Mouse (Mus musculus): ENCODE data around the gene Lrrc74b. TPM values are rescaled to one million over a fixed set of nuclear protein-coding genes. Genes with fewer than 3 reads are reported as not detected.
"Not testable (repeated sequence)": the region's sequence is repeated elsewhere in the genome, so short reads cannot be mapped to it uniquely, and the experiment has no call there.

Lrrc74b gene
- total RNA-seq, 2 experiments from 2014 or later = not detected

DNA sequence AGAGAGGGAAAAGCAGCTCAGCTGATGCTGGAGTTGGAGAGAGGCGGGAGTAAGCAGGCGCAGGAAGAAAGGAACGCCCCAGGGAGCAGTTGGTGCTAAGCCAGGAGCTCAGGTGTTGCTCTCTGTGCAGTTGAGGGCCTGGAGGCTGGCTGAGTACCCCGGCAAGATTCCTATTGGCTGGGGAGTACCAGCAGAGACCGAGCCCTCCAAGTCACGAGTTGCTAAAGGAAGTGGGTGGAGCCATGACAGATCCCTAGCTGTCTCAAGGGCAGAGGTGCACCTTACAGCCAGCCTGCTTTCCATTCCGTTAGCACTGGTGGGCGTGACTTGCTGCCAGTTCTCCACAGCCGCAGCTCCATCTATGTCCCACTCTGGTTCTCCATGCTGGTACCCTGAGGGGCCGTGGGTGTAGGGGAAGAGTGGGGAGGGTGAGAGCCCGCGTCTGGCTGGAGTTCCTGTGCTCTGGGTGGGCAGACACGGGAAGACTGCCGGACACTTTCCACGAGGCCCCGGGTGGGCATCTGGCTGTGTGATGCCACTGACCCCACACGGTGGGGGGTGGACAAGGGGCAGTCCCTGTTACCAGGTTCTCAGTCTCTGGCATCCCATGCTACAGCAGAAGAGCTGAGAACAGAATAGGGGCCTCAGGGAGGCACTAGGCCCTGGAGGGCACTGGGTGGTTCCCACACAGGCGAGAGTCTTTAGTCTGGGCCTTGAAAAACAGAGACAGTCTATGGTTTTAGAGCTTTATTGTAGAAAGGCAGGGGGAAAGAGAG is 6.9 kb downstream of the Lrrc74b start:
- DNase-seq (ENCODE audit: low spot score in 2 of 2) = no peak

DNA sequence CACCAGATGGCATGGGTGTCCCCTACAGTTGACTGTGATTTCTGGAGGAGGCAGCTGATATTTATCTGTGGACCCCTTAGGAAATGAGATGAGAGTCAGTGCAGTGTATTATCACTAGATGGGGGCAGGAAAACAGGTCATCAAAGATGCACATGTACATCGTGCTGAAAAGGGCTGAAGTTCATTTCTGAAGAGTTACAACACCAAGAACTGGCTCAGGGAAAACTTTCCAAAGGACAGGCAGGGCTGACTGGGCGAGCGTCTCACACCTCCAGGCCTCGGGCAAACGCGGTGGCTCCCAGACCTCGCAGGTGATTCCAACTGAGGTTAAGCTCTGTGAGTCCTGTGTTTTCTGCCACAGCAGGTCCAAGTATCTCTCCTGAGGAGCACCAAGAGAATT is 8.2 kb downstream of the Lrrc74b start:
- no peak for DNase-seq (ENCODE audit: low spot score in 2 of 2)

DNA sequence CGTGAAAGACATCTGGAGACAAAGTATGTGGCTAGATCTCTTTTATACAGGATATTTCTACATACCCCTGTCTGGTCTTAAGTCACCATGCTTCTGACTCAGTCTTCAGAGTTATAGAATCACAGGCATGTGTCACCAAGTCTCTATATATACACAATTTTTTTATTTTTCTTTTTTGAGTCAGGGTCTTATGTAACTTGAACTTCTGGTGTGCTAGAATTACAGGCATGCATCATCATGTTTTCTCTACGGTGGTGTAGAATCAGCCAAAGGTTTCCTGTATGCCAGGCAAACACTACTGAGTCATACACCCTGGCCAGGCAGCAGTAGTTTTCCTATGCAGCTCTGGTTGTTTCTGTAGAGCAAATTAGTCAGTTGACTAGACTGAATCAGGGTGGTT is 18.4 kb downstream of the Lrrc74b start:
- DNase-seq (ENCODE audit: low spot score in 2 of 2) = no peak

DNA sequence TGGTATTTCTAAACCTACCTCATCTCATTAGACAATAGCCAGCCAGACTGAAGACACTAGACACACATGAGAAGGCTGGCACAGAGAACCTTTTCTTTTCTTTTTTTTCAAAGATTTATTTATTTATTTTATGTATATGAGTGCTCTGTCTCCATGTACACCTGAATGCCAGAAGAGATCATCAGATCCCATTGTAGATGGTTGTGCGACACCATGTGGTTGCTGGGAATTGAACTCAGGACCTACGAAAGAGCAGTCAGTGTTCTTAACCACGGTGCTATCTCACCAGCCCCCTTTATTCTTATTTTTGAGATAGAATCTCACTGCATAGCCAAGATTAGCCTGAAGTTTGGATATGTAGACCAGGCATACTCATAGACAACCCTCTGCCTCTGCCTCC is 24.5 kb downstream of the Lrrc74b start:
- no peak for DNase-seq (ENCODE audit: low spot score in 2 of 2)

DNA sequence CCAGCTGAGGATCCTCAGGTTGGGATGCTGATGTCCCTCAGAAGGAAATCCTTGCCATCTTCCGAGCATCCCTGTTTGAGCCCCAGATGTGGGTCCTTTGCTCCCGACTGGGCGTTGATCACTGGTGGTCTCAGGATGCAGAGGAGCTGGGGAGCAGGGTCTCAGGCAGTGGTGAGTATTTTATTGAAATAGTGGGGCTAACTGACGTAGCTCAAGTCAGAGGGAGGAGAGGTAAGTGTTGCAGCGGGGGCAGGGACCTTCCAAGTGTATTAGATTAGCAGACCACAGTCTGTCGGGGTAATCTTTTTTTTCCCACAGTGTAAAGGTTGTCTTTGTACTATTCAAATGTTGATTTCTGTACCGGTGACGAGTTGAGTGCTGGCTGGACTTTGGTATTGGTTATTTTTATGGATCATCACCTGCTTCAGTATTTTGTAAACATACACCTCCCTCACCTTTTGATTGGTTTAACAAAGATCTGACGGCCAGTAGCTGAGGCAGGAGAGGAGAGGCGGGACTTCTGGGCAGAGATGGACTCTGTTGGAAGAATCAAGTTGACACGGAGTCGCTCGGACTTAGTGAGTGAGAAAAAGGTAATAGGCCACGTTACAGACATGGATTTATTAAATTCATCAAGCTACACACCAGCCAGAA is 28.2 kb downstream of the Lrrc74b start:
- DNase-seq (ENCODE audit: low spot score in 2 of 2) = no peak

DNA sequence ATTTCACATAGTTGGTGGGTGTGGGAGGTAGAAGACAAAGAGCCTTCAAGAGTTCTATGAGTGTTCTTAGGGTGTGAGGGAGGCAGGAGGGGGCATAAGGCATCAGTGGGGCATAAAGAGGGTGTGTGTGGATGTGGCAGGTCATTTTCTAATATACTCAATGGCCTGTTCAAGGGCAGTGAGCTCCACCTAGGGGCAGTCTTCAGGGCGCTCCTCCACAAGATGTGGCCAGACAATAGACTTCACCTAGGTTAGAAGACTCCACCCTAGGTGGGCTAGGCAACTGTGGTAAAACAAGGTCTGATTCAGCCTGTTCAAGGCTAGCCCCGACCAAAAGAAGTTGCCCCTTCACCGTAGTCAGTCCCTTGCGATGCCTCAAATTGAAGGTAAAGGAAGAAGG is 28.8 kb downstream of the Lrrc74b start:
- no peak for DNase-seq (ENCODE audit: low spot score in 2 of 2)

DNA sequence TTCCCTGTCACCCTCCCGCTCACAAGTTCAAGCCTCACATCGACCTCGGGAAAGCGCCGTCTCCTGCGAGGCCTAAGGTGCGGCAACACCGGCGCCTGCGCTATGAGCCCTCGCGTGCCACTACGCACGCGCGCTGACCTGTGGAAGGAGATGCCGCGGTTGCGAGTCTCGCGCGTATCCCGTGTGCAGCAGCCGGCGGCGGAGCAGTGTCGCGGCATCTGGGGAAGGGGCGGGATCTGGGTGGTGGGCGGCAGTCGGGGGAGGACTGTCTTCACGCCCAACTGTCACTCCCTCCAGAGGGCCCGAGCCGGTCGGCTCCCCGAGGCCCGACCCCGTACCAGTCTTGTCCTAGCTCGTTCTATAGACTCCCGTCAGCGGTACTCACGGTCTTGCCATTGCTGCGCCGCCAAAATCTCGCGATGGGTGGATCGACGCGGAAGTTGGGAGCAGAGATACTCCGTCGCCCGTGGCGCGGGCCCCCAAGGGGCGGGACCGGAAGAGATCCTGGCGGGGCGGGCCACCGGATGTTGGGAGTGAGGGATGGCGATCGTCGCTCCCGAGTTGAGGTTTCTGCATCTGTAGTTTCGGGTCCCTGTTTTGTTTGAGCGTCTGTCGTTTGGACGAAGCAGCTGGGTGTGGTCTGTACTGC is 30.3 kb downstream of the Lrrc74b start, which contains the start of gene Thap7:
TSS of gene Thap7 (minus strand) at position 497 of the 649 bp plus-strand sequence.
- peak; percentile 96 to 97 for DNase-seq (ENCODE audit: low spot score in 2 of 2)

DNA sequence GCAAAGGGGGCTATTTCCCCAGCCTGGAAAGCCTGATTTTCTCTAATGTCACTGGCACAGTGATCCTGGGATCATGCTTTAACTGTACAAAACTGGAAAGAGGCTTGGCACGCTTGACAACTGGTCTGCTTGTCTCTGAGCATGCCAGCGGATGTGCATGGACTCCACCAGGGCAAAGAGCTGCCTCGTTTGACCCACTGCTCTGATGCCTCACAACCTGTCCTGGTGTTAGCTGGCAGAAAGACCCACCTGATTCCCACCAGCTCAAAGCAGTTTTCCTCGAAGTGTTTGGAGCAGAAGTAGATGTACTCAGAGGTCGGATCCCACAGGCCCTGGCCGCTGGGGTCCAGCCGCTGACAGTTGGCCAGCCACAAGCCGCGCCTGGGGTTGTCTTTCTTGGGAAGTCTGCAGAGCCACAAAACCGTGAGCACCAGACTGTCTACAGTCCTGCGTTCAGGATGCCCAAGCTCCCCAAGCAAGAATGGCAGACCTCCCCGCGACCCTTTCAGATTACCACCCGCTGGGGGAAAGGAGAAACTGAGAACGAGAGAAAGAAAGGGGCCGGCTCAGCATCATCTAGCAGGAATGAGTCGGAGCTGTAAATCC is 31.0 kb downstream of the Lrrc74b start:
- DNase-seq (ENCODE audit: low spot score in 2 of 2) = peak in 1 of 2 experiments; percentile 12

DNA sequence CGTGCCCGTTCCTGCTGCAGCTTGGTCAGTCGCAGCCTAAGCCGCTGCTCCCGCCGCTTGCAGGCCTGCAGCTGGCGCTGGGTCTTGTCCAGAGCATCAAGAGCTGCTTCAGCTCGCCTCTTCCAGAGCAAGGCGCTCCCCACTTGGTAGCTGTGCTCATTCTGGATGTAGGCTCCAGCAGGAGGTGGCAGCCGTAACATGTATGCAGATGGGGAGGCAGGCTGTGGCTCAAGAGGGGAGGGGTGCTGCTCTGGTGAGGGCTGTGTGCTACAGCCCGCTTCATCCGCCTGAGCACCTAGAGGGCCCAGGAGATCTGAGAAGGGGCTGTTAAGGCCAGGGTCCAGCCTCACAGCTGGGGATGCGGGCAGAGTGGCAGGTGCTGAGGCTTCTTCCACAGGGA is 32.8 kb downstream of the Lrrc74b start:
- no peak for DNase-seq (ENCODE audit: low spot score in 2 of 2)

DNA sequence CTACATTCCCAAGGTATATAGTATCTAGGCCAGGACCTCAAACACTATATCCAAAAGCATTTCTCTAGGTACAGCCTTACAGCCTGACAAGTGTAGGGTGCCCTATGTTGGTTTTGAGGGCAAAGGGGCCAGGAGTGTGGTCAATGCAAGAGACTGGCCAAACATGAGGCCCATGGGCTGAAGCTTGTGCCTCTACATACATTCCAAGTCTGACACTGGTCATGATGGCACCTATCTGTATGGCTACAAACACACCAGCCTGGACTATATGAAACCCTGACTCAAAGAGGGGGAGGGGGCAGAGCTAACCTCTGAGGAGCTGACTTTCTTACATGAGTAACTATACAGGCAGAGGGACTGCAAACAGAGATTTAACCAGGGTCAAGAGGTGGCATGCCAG is 33.4 kb downstream of the Lrrc74b start:
- no peak for DNase-seq (ENCODE audit: low spot score in 2 of 2)

DNA sequence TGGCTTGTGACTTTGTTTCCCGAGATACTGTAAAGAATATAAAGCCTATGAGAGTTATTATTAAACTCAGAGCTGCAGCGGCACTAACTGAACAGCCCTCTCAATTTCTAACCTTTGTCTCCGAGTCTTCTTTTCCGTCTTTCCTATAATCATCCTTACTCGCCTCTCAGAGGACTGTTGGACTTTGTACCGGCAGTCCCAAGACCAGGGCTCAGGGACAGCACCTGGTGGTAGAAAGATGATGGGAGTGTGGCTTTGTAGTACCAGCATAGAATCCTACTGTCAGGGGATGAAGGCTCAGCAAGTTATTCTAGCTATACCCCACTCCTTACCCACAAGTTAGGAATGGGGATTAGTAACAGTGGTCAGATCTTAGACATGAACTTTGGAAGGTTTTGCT is 34.8 kb downstream of the Lrrc74b start:
- no peak for DNase-seq (ENCODE audit: low spot score in 2 of 2)

DNA sequence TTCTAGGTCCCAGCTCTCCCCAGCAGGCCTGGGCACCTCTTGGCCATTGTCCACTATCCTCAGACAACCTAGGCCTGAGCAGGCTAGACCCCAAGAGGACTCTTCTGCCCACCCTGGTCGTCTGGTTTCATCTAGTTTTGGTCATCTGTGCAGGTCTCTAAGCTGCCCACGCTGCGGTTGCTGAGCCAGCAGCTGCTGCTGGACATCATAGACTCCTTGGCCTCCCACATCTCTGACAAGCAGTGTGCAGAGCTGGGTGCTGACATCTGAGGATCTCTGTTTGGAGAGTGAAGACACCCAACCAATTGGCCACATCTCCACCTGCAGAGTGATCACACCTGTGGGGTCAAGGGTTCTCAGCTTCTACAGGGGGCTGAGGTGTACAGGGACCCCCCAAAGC is 35.5 kb downstream of the Lrrc74b start:
- DNase-seq (ENCODE audit: low spot score in 2 of 2) = no peak

DNA sequence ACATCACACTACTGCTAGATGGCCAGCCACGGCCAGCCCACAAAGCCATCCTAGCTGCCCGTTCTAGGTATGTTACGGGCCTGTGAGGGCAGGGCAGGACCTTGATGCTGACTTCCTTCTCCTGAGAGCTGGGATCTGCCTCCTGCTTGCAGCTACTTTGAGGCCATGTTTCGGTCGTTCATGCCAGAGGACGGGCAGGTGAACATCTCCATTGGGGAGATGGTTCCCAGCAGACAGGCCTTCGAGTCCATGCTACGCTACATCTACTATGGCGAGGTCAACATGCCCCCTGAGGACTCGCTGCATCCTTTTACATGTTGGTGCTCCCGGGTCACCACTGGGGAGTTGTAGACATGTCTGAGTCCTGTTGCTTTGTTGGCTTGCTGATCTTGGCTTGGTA is 36.9 kb downstream of the Lrrc74b start:
- DNase-seq (ENCODE audit: low spot score in 2 of 2) = no peak

DNA sequence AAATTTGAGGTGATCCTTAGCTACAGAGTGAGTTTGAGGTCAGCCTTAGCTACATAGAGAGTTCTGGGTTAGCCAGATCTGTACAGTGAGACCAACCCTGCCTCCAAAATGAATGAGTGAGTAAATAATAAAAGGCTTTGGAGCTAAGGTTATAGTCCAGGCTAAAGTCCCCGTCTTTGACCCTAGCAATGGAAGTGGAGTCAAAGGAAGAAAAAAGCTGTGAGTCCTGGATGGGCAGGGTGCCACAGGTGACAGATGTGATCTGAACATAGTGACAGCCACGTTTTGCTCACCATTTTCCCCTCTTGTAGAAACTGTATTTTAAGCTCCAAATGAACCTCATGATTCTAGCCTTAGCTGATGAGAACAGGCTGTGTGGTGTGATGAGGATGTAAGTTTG is 42.1 kb downstream of the Lrrc74b start:
- DNase-seq (ENCODE audit: low spot score in 2 of 2) = no peak

DNA sequence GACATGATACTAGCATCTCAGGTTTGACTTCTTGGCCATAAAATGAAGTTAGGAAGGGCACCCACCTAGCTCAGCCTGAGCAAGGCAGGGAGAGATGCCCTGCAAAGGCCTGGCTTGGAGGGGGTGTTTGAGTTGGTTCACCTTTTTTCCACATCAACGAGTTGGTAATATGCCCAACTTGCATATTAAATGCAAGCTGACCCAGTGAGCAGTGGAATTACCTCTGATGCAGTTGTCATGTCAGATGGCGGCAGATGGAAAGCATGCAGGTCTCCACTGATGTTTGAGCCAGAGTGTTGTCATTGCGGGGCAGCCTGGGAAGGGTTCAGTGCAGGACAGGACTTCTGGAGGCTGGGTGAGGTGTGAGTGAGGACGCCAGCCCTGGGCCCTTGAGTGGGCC is 49.6 kb downstream of the Lrrc74b start:
- DNase-seq (ENCODE audit: low spot score in 2 of 2) = no peak

DNA sequence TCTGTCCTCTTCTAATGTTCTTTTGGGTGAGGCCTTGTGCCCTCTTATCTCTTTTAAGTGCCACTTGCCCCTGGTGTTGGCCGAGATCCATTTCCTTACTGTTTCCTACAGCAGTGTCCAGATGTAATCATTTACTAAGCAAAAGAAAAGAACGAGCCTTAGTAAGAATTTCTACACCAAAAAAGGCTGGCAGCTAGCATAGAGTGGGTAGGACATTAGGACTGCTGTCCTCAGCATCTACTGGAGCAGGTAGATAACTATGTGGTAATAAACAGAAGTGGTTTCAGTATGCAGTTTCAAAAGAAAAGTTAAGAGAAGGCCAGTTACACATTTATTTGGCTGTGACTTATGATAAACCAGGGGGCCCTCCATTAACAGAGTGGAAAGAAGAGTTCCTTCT is 50.4 kb downstream of the Lrrc74b start:
- no peak for DNase-seq (ENCODE audit: low spot score in 2 of 2)

DNA sequence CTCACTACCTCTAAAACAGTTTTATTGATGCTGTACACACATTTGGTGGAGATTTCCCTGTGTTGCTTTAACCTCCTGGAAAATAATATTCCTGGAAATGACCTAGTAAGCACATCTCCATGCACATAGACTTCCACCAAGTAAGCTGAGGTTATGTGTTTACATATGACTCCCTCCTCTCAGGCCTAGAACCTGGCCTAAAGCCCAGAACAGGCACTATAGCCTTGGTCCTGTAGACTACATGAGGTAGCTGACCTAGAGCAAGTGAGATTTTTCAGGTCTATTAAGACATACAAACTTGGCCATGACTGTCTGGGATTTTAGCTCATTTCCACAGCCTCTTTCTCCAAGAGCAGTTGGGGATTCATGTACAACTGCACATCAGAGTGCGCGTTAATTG is 50.9 kb downstream of the Lrrc74b start:
- no peak for DNase-seq (ENCODE audit: low spot score in 2 of 2)

DNA sequence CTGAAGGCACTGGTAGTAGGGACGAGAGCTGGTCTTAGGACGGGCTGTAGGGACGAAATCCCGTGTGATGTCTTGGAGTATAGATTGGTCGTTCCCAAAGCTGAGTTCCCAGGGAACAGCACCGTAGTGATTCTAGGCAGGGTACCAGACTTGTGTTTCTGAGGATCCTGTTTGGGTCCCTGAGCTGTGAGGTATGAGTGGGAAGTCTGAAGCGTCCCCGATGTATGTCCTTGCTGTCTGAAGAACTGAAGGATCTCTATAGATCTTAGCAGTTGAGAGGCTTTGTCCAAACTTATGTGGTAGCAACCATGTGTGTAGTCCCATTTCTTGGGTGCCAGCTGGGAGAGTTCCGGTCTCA is 51.8 kb downstream of the Lrrc74b start:
- no peak for DNase-seq (ENCODE audit: low spot score in 2 of 2)

DNA sequence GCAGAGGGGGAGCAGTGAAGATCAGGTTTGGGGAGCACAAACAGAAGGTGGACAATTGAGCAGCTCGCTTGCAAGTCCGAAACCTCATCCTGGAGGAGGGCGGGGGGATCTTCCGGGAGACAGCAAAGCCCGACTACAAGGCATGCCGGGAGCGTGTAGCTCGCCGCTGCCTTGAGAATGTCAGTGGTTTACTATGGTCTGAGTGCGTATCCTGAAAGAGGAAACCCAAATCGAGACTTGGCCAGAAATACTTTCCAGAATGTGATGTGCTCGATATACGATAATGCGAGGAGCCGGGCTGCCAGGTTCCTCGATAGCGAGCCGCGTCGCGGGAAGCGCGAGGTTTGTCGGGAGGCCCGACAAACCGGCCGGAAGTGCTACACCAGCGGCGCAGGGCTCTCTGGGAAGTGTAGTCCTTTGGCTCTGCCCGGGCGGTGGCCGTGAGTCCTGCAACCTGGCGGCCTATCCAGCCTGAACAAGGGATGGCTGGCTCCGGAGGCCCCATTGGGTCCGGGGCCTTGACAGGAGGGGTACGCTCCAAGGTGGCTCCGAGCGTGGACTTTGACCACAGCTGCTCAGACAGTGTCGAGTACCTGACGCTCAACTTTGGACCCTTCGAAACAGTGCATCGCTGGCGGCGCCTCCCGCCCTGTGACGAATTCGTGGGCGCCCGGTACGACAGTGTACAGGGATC is 52.4 kb downstream of the Lrrc74b start, which contains the start of gene Lztr1:
TSS of gene Lztr1 (plus strand) at position 143 of the 694 bp plus-strand sequence.
- DNase-seq (ENCODE audit: low spot score in 2 of 2) = peak; percentile 84 to 86

DNA sequence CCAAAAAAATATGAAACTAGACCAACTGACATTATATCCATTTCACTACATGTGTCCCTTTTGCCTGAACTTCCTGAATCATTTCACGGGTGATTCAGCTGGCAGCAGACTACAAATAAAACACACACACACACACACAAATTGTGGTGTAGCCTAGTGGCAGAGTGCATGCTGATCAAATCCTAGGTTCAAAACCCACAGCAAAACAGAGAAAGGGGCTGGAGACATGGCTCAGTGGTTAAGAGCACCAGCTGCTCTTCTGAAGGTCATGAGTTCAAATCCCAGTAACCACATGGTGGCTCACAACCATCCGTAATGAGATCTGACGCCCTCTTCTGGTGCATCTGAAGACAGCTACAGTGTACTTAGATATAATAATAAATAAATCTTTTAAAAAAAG is 53.0 kb downstream of the Lrrc74b start:
- DNase-seq (ENCODE audit: low spot score in 2 of 2) = not testable (repeated sequence)

DNA sequence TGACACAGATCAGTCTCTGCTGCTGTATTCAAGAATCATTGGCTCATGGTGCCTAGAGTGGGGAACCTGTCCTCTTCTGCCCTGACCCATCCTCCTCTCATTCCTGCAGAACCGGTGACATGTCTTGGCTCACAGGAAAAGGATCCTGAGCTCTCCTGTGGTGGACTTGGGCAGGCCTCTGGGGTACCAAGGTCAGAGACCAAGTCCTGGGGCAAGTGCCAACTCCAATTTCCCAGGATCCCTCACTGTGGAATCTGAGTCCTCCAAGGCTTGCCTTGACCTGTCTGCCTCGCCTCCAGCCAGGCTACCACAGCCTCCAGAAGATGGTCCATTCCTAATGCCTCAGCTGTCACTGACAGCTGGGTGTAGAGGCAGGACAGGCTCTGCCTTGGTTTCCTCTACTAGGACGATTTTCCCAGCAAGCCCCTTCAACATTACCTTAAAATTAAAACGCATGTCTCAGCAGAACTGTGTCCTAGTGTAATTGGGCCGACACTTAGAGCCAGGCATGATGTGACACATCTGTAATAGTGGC is 54.0 kb downstream of the Lrrc74b start:
- DNase-seq (ENCODE audit: low spot score in 2 of 2) = no peak

Data from adrenal gland, adult 18-20 months (tissue).